Mouse (Mus musculus): ENCODE measurements at regions not wholly inside any gene's neighbourhood (a gene's known extent, or its start where the extent isn't known, plus 50 kb on each side); places are given as distances from the start of the nearest gene placed in this dataset.

GRCm38 (mm10) chr16:65376553-65376952 is 143.8 kb upstream of the Pou1f1 start:
- TF ChIP-seq CHD2 (IDR thresholded peaks at IDR 0.05; ENCODE audit: low read depth, low read length) (no peak), HCFC1 (IDR thresholded peaks at IDR 0.05; ENCODE audit: borderline replicate concordance, insufficient read depth, low read length) (no peak)

Data from ES-E14 (cell line).